ENCODE assay signal across 26 mouse cellular contexts in genomic region chr6:112603866-112604265, GRCm38 (mm10).
A peak's percentile ranks its signal among the peaks of the same experiment; 100 is the strongest.
DNase-seq lines count a peak whose midpoint lies in the region; ATAC-seq and TF ChIP-seq lines count a peak whose summit lies in the region.
"Had no signal": no experiment of that assay in that cellular context is flagged by ENCODE, and none has a peak within 500 bp of the region (broad histone marks: within the 10 kb centered on the region; RNA-seq: fewer than 3 reads in every experiment).

No protein-coding gene starts in this region.

- H3K4me1 ChIP-seq in intestine, embryonic 14.5 days (replicated peaks; ENCODE audit: control insufficient read depth, insufficient read depth, low read length) = no peaks in the 10 kb centered on the region
- no peaks in the 10 kb centered on the region for H3K4me1 ChIP-seq in intestine, embryonic 15.5 days (replicated peaks)
- H3K4me1 ChIP-seq in ES-E14 (ENCODE audit: control insufficient read depth in 2 of 2, insufficient read depth in 2 of 2, low read length in 2 of 2, poor library complexity in 1 of 2) = peaks cover 2 to 5% of the 10 kb centered on the region in 2 experiments; a peak in 2 of 4 replicates
- no peaks in the 10 kb centered on the region for H3K4me1 ChIP-seq in neural tube, embryonic 15.5 days
- H3K4me1 ChIP-seq in lung, adult 2 months (ENCODE audit: control insufficient read depth, insufficient read depth, low read length) = no peaks in the 10 kb centered on the region
- H3K4me1 ChIP-seq: embryonic facial prominence, embryonic 13.5 days; embryonic facial prominence, embryonic 15.5 days; forebrain, embryonic 10.5 days; forebrain, embryonic 12.5 days had no signal

- TF ChIP-seq POLR2A in lung, adult 2 months (IDR thresholded peaks at IDR 0.05; ENCODE audit: borderline replicate concordance, extremely low read depth, low read depth, low read length) = no peak

- no peak overlapping the region for H3K4me2 ChIP-seq in intestine, embryonic 14.5 days (ENCODE audit: low read length)
- H3K4me2 ChIP-seq in intestine, embryonic 15.5 days (replicated peaks) = no peak overlapping the region
- H3K4me2 ChIP-seq in neural tube, embryonic 15.5 days = no peak overlapping the region
- H3K4me2 ChIP-seq: embryonic facial prominence, embryonic 13.5 days; embryonic facial prominence, embryonic 15.5 days; forebrain, embryonic 12.5 days had no signal

- H3K27me3 ChIP-seq in intestine, embryonic 14.5 days (replicated peaks; ENCODE audit: control insufficient read depth, insufficient read depth, low read length) = no peaks in the 10 kb centered on the region
- no peaks in the 10 kb centered on the region for H3K27me3 ChIP-seq in intestine, embryonic 15.5 days (replicated peaks)
- H3K27me3 ChIP-seq in neural tube, embryonic 15.5 days (replicated peaks) = no peaks in the 10 kb centered on the region
- H3K27me3 ChIP-seq: embryonic facial prominence, embryonic 13.5 days; embryonic facial prominence, embryonic 15.5 days; forebrain, embryonic 12.5 days had no signal

- no peak for TF ChIP-seq CTCF in lung, adult 2 months (IDR thresholded peaks at IDR 0.05; ENCODE audit: insufficient read depth, low read length)

- H3K9ac ChIP-seq in intestine, embryonic 14.5 days (ENCODE audit: low read length) = no peak overlapping the region
- H3K9ac ChIP-seq in intestine, embryonic 15.5 days = no peak overlapping the region
- no peak overlapping the region for H3K9ac ChIP-seq in ES-E14 (ENCODE audit: insufficient read depth, low read depth, low read length, poor library complexity, severe bottlenecking)
- no peak overlapping the region for H3K9ac ChIP-seq in neural tube, embryonic 15.5 days (replicated peaks)
- H3K9ac ChIP-seq: embryonic facial prominence, embryonic 13.5 days; embryonic facial prominence, embryonic 15.5 days; forebrain, embryonic 12.5 days had no signal

- no peaks in the 10 kb centered on the region for H3K36me3 ChIP-seq in intestine, embryonic 14.5 days (ENCODE audit: control insufficient read depth, insufficient read depth, low read length)
- H3K36me3 ChIP-seq in intestine, embryonic 15.5 days = no peaks in the 10 kb centered on the region
- no peaks in the 10 kb centered on the region for H3K36me3 ChIP-seq in ES-E14 (ENCODE audit: control insufficient read depth, insufficient read depth, low read length, poor library complexity, severe bottlenecking)
- H3K36me3 ChIP-seq in neural tube, embryonic 15.5 days = no peaks in the 10 kb centered on the region
- H3K36me3 ChIP-seq: embryonic facial prominence, embryonic 13.5 days; embryonic facial prominence, embryonic 15.5 days; forebrain, embryonic 10.5 days; forebrain, embryonic 12.5 days had no signal

- no peaks in the 10 kb centered on the region for H3K9me3 ChIP-seq in intestine, embryonic 14.5 days (ENCODE audit: control insufficient read depth, low read length)
- H3K9me3 ChIP-seq in intestine, embryonic 15.5 days = no peaks in the 10 kb centered on the region
- H3K9me3 ChIP-seq in ES-E14 (ENCODE audit: control insufficient read depth, insufficient read depth, low read depth, low read length) = no peaks in the 10 kb centered on the region
- H3K9me3 ChIP-seq in neural tube, embryonic 15.5 days (replicated peaks) = no peaks in the 10 kb centered on the region
- H3K9me3 ChIP-seq: embryonic facial prominence, embryonic 13.5 days; embryonic facial prominence, embryonic 15.5 days; forebrain, embryonic 10.5 days; forebrain, embryonic 12.5 days had no signal

- DNase-seq in intestine, embryonic 14.5 days (ENCODE audit: low spot score) = peak; percentile 12
- DNase-seq in ES-CJ7 (ENCODE audit: low read depth, low spot score) = peak; percentile 90
- peak; percentile 62 for DNase-seq in ES-E14 (ENCODE audit: low read depth, low spot score)
- DNase-seq in WW6 (ENCODE audit: low read depth, low spot score) = peak; percentile 29
- no peak for DNase-seq in layer of hippocampus, adult 9-10 months (ENCODE audit: low spot score)
- DNase-seq in lung, adult 2 months = no peak
- DNase-seq: adrenal gland, adult 2 months; adrenal gland, postnatal 10 days; adrenal gland, postnatal 25 days; cerebellum, adult 11 months; cerebellum, adult 18-20 months; cerebellum, adult 8-10 months; cerebellum, adult 9-11 months; cerebellum, postnatal 14 days; cerebellum, postnatal 36 days; embryo, embryonic 11 days had no signal

- ATAC-seq in intestine, embryonic 14.5 days (replicated peaks; ENCODE audit: low FRiP score, low TSS enrichment, low read depth) = no peak
- ATAC-seq in intestine, embryonic 15.5 days = no peak
- no peak for ATAC-seq in neural tube, embryonic 15.5 days (ENCODE audit: low FRiP score)
- ATAC-seq: activated CD4-positive, CD25-positive, alpha-beta regulatory T cell, adult 4 months; forebrain, embryonic 14.5 days; forebrain, embryonic 16.5 days had no signal

- H3K27ac ChIP-seq in intestine, embryonic 14.5 days (ENCODE audit: low read depth) = no peak overlapping the region
- H3K27ac ChIP-seq in intestine, embryonic 15.5 days = no peak overlapping the region
- no peak overlapping the region for H3K27ac ChIP-seq in ES-E14 (ENCODE audit: insufficient read depth, low read depth, low read length, poor library complexity, severe bottlenecking)
- no peak overlapping the region for H3K27ac ChIP-seq in neural tube, embryonic 15.5 days (replicated peaks)
- H3K27ac ChIP-seq: embryonic facial prominence, embryonic 13.5 days; embryonic facial prominence, embryonic 15.5 days; forebrain, embryonic 10.5 days; forebrain, embryonic 12.5 days had no signal

- no peak overlapping the region for H3K4me3 ChIP-seq in intestine, embryonic 14.5 days (ENCODE audit: low read depth, low read length)
- H3K4me3 ChIP-seq in intestine, embryonic 15.5 days (replicated peaks) = no peak overlapping the region
- H3K4me3 ChIP-seq in ES-E14 (ENCODE audit: insufficient read depth in 1 of 2, low read depth in 1 of 2, low read length in 2 of 2, poor library complexity in 1 of 2, severe bottlenecking in 1 of 2) = no peak overlapping the region
- H3K4me3 ChIP-seq in neural tube, embryonic 15.5 days (replicated peaks) = no peak overlapping the region
- H3K4me3 ChIP-seq in lung, adult 2 months (replicated peaks; ENCODE audit: extremely low read depth, low read depth, low read length) = no peak overlapping the region
- H3K4me3 ChIP-seq: embryonic facial prominence, embryonic 13.5 days; embryonic facial prominence, embryonic 15.5 days; erythroblast, embryonic 14.5 days; forebrain, embryonic 10.5 days; forebrain, embryonic 12.5 days had no signal

- in situ Hi-C loops in ES-E14 (cut with MboI; ENCODE audit: low sequenced_read_pairs in 2 of 2, unreplicated experiment in 2 of 2) = no loop called here

TF ChIP-seq in ES-E14, 5 proteins besides CTCF, POLR2A, EP300 and RAD21:
- TF ChIP-seq CHD2 (IDR thresholded peaks at IDR 0.05; ENCODE audit: low read depth, low read length) (peak; percentile 62), ZC3H11A (IDR thresholded peaks at IDR 0.05; ENCODE audit: borderline replicate concordance, low read depth, low read length) (no peak), HCFC1 (IDR thresholded peaks at IDR 0.05; ENCODE audit: borderline replicate concordance, insufficient read depth, low read length) (no peak), ZNF384 (IDR thresholded peaks at IDR 0.05; ENCODE audit: low read depth, low read length) (no peak)

Comparison
In these comparisons a context has a peak if more than half of its experiments do, and no peak if none do; other contexts are left out.
1. DNase-seq: peak in intestine, embryonic 14.5 days (single experiment), ES-CJ7 (single experiment), ES-E14 (single experiment) and WW6 (single experiment); none in layer of hippocampus, adult 9-10 months (single experiment) and lung, adult 2 months (single experiment).